Mouse (Mus musculus): ENCODE results near the gene Arhgap5.

Gene Arhgap5

GRCm38 (mm10) chr12:52503456-52504320, at the start of gene Arhgap5:
Gene Arhgap5, plus strand, starts transcription at chr12:52503972.
- ATAC-seq (ENCODE audit: low TSS enrichment), result peak; percentile 90

- ATAC-seq (ENCODE audit: low TSS enrichment), result 0 out of 2 replicates have a peak, but pooled peaks have one; percentile 23
Measured at GRCm38 (mm10) chr12:52464593-52464992, 39.2 kb upstream of the Arhgap5 start.

GRCm38 (mm10) chr12:52471621-52472020, 32.2 kb upstream of the Arhgap5 start:
- no peak for ATAC-seq (ENCODE audit: low TSS enrichment)

GRCm38 (mm10) chr12:52473988-52474968, 29.5 kb upstream of the Arhgap5 start:
- peak; percentile 74 for ATAC-seq (ENCODE audit: low TSS enrichment)

- ATAC-seq (ENCODE audit: low TSS enrichment), result no peak
Measured at GRCm38 (mm10) chr12:52476036-52476435, 27.7 kb upstream of the Arhgap5 start.

- no peak for ATAC-seq (ENCODE audit: low TSS enrichment)
Measured at GRCm38 (mm10) chr12:52478611-52479010, 25.2 kb upstream of the Arhgap5 start.

- ATAC-seq (ENCODE audit: low TSS enrichment), result no peak
Measured at GRCm38 (mm10) chr12:52479323-52479722, 24.4 kb upstream of the Arhgap5 start.

- ATAC-seq (ENCODE audit: low TSS enrichment), result no peak
Measured at GRCm38 (mm10) chr12:52480851-52481250, 22.9 kb upstream of the Arhgap5 start.

- 0 out of 2 replicates have a peak, but pooled peaks have one; percentile 5 for ATAC-seq (ENCODE audit: low TSS enrichment)
Measured at GRCm38 (mm10) chr12:52481969-52482550, 21.7 kb upstream of the Arhgap5 start.

GRCm38 (mm10) chr12:52483219-52483618, 20.6 kb upstream of the Arhgap5 start:
- ATAC-seq (ENCODE audit: low TSS enrichment), result peak; percentile 88

GRCm38 (mm10) chr12:52488266-52488975, 15.4 kb upstream of the Arhgap5 start:
- ATAC-seq (ENCODE audit: low TSS enrichment), result peak; percentile 64

- ATAC-seq (ENCODE audit: low TSS enrichment), result 0 out of 2 replicates have a peak, but pooled peaks have one; percentile 47
Measured at GRCm38 (mm10) chr12:52493281-52493681, 10.5 kb upstream of the Arhgap5 start.

GRCm38 (mm10) chr12:52497209-52497608, 6.6 kb upstream of the Arhgap5 start:
- ATAC-seq (ENCODE audit: low TSS enrichment), result no peak

- no peak for ATAC-seq (ENCODE audit: low TSS enrichment)
Measured at GRCm38 (mm10) chr12:52500915-52501833, 2.6 kb upstream of the Arhgap5 start.

GRCm38 (mm10) chr12:52502161-52502560, 1.6 kb upstream of the Arhgap5 start:
- no peak for ATAC-seq (ENCODE audit: low TSS enrichment)

GRCm38 (mm10) chr12:52503131-52503455, 679 bp upstream of the Arhgap5 start:
- peak; percentile 51 for ATAC-seq (ENCODE audit: low TSS enrichment)

GRCm38 (mm10) chr12:52504331-52505181, 784 bp downstream of the Arhgap5 start:
- ATAC-seq (ENCODE audit: low TSS enrichment), result peak; percentile 18

- no peak for ATAC-seq (ENCODE audit: low TSS enrichment)
Measured at GRCm38 (mm10) chr12:52524699-52525098, 20.9 kb downstream of the Arhgap5 start.

- no peak for ATAC-seq (ENCODE audit: low TSS enrichment)
Measured at GRCm38 (mm10) chr12:52525486-52525885, 21.7 kb downstream of the Arhgap5 start.
